Mouse (Mus musculus) cerebellum, adult 2 months (tissue): ENCODE measurements around the gene Cdc14b.

Source experiments
- CTCF ChIP-seq: fragments of 200-500 bp; IDR thresholded peaks from 2 replicates; pipeline ENCODE4 v1.5.1; 2011; ENCODE audit warnings: low read depth, mild to moderate bottlenecking, control low read depth, low read length, moderate library complexity, borderline replicate concordance; ENCODE audit not compliant: insufficient read depth
- POLR2A ChIP-seq: fragments of 200-500 bp; IDR thresholded peaks from 2 replicates; pipeline ENCODE4 v1.6.1; 2011; ENCODE audit warnings: low read length, control low read depth, borderline replicate concordance; ENCODE audit not compliant: insufficient read depth

GRCm38 (mm10) chr13:64187065-64187464 lies 88.0 kb downstream of the Cdc14b start:
- no peak for TF ChIP-seq CTCF
- TF ChIP-seq POLR2A, result no peak
